Mouse (Mus musculus) olfactory bulb, adult 2 months (tissue): ENCODE results near the gene Nedd4.

Experiments
- CTCF ChIP-seq: fragments of 200-500 bp; IDR thresholded peaks from 2 replicates; pipeline ENCODE4 v1.5.1; 2012; ENCODE audit warnings: low read depth, mild to moderate bottlenecking, low read length, moderate library complexity; ENCODE audit not compliant: insufficient read depth
- POLR2A ChIP-seq: fragments of 200-500 bp; IDR thresholded peaks from 2 replicates; pipeline ENCODE4 v1.6.1; 2012; ENCODE audit warnings: mild to moderate bottlenecking, low read depth, low read length, moderate library complexity; ENCODE audit not compliant: insufficient read depth

DNA sequence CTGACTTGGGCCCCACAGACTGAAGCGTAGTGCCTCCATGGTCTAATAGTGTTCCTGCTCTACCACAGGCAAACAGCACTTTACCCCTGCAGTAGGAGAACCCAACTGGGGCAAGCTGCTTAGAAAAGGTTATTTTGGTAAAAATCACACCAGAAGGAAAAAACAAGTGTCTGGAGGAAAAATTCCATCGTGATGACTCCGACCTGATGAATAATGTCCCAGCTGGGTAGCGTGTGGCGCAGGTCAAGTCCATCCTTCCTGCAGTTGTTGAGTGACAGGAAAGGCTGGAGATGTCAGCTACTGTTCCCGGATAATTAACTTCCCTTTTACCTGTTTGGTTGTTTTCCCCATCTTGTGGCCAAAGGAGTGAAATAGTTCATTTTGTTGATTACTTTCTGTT, 41.6 kb downstream of the Nedd4 start:
- no peak for TF ChIP-seq CTCF
- no peak for TF ChIP-seq POLR2A
